Mouse (Mus musculus) hindbrain, embryonic 14.5 days (tissue): ENCODE results near the gene Gpc6. TPM values are rescaled to one million over a fixed set of nuclear protein-coding genes. Genes with fewer than 3 reads are reported as not detected.

ENCODE experiments used
- ATAC-seq: fragments of 200-750 bp; cut with Nextera tagmentation; 2 replicates; pipeline ENCODE4 v1.8.0; 2017; ENCODE audit warnings: moderate number of reproducible peaks, mild to moderate bottlenecking, moderate TSS enrichment, moderate library complexity; ENCODE audit not compliant: low FRiP score
- DNase-seq: peaks from one replicate; pipeline ENCODE4 v3.0.0-alpha.2; 2015; ENCODE audit warnings: low spot score
- H3K27ac ChIP-seq: fragments of 300-500 bp; sonication (generic); 2 replicates; pipeline ENCODE4 v1.5.1; 2014; ENCODE audit warnings: mild to moderate bottlenecking, moderate library complexity
- H3K27me3 ChIP-seq: fragments of 300-500 bp; sonication (generic); 2 replicates; pipeline ENCODE4 v1.6.1; 2014; ENCODE audit warnings: mild to moderate bottlenecking, low read length, mixed read lengths; ENCODE audit not compliant: control insufficient read depth, insufficient read depth
- H3K36me3 ChIP-seq: fragments of 300-500 bp; sonication (generic); replicated peaks from 2 replicates; pipeline ENCODE4 v1.6.1; 2014; ENCODE audit not compliant: control insufficient read depth, insufficient read depth
- H3K4me1 ChIP-seq: fragments of 300-500 bp; sonication (generic); replicated peaks from 2 replicates; pipeline ENCODE4 v1.6.1; 2014; ENCODE audit warnings: antibody characterized with exemption, low read length, mixed read lengths; ENCODE audit not compliant: control insufficient read depth, insufficient read depth
- H3K4me2 ChIP-seq: fragments of 300-500 bp; sonication (generic); replicated peaks from 2 replicates; pipeline ENCODE4 v1.6.1; 2014; ENCODE audit warnings: mild to moderate bottlenecking, moderate library complexity
- H3K4me3 ChIP-seq: fragments of 300-500 bp; sonication (generic); replicated peaks from 2 replicates; pipeline ENCODE4 v1.5.1; 2014; ENCODE audit warnings: mild to moderate bottlenecking, low read length
- H3K9ac ChIP-seq: fragments of 300-500 bp; sonication (generic); 2 replicates; pipeline ENCODE4 v1.6.1; 2014
- H3K9me3 ChIP-seq: fragments of 300-500 bp; sonication (generic); 2 replicates; pipeline ENCODE4 v1.6.1; 2016; ENCODE audit warnings: low read length; ENCODE audit not compliant: control insufficient read depth
- WGBS: fragments of 180-500 bp; shearing (Covaris S2); extraction: QIAGEN DNeasy Blood & Tissue Kit; methylation state at CpG from one replicate; pipeline ENCODE4 v1.1.7; 2014; 5-methylcytosine and 5-hydroxymethylcytosine counted together
- polyA plus RNA-seq: library from polyadenylated mRNA; unstranded; fragments of >200 nt; fragmentation: Nextera tagmentation; extraction: Ambion mirVana; gene quantifications from 2 replicates; pipeline ENCODE4 v1.2.1, GENCODE M21; 2014

The Gpc6 gene
- polyA plus RNA-seq, 1 experiment from 2014 or later = 18.6 TPM

DNA sequence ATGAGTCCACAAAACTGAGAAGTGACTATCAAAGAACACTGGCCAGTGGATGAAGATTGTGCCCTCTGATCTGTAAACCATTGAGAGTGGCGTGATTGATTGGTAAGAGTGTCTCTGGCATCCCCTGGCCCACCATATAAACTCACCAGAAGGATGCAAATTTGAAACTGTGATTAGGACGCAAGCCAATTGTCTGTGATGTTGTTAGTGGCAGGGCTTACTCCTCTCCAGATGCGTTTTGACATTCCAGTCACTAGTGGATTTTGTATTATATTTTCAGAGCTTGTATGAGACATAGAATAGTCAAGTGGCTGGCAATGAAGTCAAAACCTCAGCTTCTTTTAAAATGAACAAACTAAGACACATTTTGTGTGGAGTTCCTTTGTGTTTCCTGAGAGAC is 604.3 kb downstream of the Gpc6 start:
- no peaks in the 10 kb centered on the region for H3K36me3 ChIP-seq
- DNase-seq (no peak), ATAC-seq (no peak)
- no peaks in the 10 kb centered on the region for H3K4me1 ChIP-seq
- H3K4me3 ChIP-seq = no peak overlapping the region
- H3K9ac ChIP-seq = no peak overlapping the region
- no peak overlapping the region for H3K4me2 ChIP-seq
- no peaks in the 10 kb centered on the region for H3K27me3 ChIP-seq
- no peaks in the 10 kb centered on the region for H3K9me3 ChIP-seq
- H3K27ac ChIP-seq = no peak overlapping the region
- WGBS = 62% methylated on average over 3 of the region's 3 CpGs

DNA sequence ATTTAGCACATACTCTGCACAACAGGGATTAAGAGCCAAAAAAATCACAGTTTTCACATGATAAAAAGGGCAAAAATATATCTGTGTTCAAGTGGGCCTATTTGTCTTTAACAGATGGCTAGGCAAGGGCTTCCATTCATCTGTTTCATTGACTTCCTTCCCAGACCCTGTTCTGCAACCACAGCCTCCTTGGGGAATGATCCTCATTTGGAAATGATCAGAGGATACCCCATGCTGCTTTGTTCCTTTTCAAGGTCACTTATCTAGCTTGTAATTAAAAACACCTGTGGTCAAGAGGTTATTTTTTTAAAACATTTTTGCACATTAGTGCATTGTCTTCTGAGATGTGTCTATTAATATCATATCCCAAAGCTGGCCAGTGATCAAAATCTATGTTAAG is 627.7 kb downstream of the Gpc6 start:
- no peaks in the 10 kb centered on the region for H3K9me3 ChIP-seq
- H3K27me3 ChIP-seq = no peaks in the 10 kb centered on the region
- ATAC-seq = no peak
- H3K4me3 ChIP-seq = no peak overlapping the region
- DNase-seq = no peak
- H3K36me3 ChIP-seq = no peaks in the 10 kb centered on the region
- no peak overlapping the region for H3K9ac ChIP-seq
- H3K4me2 ChIP-seq = no peak overlapping the region
- H3K27ac ChIP-seq = no peak overlapping the region
- no peaks in the 10 kb centered on the region for H3K4me1 ChIP-seq

DNA sequence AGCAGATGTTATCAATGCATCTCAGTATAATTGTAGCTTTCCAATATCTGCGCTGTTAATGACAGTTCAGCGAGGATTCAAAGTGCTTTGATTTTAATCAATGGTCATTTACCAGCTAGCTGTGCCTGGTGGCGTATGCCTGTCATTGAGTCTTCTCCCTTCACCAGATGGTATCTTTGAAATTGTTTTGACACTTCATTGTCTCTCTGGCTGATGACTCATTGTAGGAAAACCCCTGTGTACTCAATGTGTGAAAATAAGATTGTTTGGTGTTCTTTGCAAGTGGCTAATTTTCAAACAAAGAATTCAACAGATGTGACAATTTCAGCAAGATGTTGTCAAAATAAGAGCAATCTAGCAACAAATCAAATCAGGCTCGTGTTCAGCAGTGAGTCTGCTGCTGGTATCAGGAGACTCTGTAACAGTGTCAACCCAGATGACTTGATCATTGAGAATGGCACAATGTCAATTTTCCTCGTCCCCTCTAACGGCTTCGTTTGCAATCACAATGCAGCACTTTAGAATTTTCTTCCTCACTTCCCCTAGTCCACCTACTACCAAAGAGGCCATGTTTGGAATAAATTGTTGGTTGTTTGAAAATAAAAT is 631.7 kb downstream of the Gpc6 start:
- H3K4me2 ChIP-seq = no peak overlapping the region
- no peaks in the 10 kb centered on the region for H3K9me3 ChIP-seq
- H3K4me3 ChIP-seq = no peak overlapping the region
- no peak for ATAC-seq
- no peak for DNase-seq
- no peak overlapping the region for H3K27ac ChIP-seq
- no peak overlapping the region for H3K9ac ChIP-seq
- no peaks in the 10 kb centered on the region for H3K36me3 ChIP-seq
- no peaks in the 10 kb centered on the region for H3K4me1 ChIP-seq
- H3K27me3 ChIP-seq = no peaks in the 10 kb centered on the region
- 57% methylated on average over 7 of the region's 7 CpGs for WGBS

DNA sequence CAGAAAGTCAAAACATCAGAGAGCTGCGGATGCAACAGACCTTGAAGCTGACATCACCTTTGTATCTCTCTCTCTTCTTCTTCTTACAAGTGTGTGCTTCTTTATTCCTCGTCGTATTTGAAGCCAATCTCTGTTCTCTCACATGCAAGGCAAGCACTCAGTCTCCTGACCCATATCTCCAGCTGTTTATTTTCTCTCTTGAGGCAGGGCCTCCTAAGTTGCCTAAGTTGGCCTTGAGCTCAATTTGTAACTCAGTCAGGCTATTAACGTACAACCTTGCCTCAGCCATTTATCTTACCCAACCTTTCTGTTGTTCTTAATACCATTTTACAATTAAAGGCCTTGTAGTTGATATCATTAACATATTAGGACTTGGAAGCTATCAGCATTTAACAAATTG is 637.0 kb downstream of the Gpc6 start:
- Histone ChIP-seq H3K36me3 (no peaks in the 10 kb centered on the region), H3K9me3 (no peaks in the 10 kb centered on the region), H3K4me3 (no peak overlapping the region), H3K4me1 (no peaks in the 10 kb centered on the region), H3K4me2 (no peak overlapping the region), H3K27me3 (no peaks in the 10 kb centered on the region), H3K27ac (no peak overlapping the region), H3K9ac (no peak overlapping the region)
- no peak for ATAC-seq
- no peak for DNase-seq
- WGBS = 85% methylated on average over 4 of the region's 4 CpGs

DNA sequence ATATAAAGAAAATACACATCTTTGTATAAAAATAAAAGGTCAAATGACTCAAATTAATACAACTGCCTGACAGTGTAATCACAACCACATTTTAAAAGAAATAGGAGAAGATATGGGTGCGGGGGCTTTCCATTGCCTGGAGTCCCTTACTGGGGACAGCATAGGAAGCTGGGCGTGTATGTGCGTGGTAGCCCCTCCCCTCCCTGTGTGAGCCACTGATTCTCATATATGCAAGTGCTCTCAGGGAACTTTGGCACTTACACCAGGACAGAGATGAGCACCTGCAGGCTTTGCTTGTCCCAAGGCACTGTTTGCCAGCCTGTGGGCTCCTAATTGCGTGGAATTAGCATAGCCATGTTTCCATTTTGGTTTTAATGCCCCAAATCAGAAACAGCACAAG is 644.2 kb downstream of the Gpc6 start:
- Histone ChIP-seq H3K9ac (no peak overlapping the region), H3K9me3 (no peaks in the 10 kb centered on the region), H3K4me3 (no peak overlapping the region), H3K36me3 (no peaks in the 10 kb centered on the region), H3K27ac (no peak overlapping the region), H3K27me3 (no peaks in the 10 kb centered on the region), H3K4me2 (no peak overlapping the region), H3K4me1 (no peaks in the 10 kb centered on the region)
- ATAC-seq = no peak
- DNase-seq = no peak
- WGBS = 82% methylated on average over 4 of the region's 4 CpGs

DNA sequence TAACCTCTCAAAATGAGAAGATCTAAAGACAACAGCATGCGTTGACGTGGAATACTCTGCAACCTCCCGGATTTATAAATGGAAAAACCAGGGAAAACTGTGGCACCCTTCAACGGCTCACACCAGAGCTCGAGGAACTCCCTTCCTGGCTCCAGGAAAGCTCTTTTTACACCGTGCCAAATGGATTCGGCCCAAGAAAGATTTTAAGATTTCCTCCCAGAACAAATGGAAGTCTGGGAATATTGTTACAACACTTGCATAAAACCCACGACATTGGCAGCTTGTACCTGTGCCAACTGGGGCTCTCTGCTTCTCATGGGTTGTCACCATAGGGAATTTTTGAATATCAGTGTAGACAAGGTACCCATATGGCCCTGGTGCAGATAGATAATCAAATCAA is 647.1 kb downstream of the Gpc6 start:
- 75% methylated on average over 8 of the region's 8 CpGs for WGBS
- Histone ChIP-seq H3K4me2 (no peak overlapping the region), H3K4me3 (no peak overlapping the region), H3K9me3 (no peaks in the 10 kb centered on the region), H3K27me3 (no peaks in the 10 kb centered on the region), H3K9ac (no peak overlapping the region), H3K4me1 (no peaks in the 10 kb centered on the region), H3K27ac (no peak overlapping the region), H3K36me3 (no peaks in the 10 kb centered on the region)
- DNase-seq (no peak), ATAC-seq (no peak)

DNA sequence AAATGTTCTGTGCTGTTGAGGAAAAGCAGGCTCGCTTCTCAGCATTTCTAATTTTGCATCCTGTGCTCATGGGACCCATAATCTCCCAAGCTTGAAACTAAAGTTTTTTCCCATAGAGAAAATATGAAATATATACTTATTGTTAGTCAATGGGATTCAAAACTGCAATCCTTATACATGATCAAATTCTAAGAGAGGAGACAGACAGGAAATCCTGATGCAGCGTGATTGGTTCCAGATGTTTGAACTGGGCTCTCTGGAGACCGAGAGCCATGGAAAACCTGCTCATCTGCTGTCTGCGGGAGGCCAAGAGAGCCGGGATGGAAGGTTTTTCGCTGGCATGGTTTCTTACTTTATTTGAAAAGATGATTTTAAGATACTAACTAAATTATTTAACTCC is 649.1 kb downstream of the Gpc6 start:
- Histone ChIP-seq H3K9ac (no peak overlapping the region), H3K4me1 (no peaks in the 10 kb centered on the region), H3K9me3 (no peaks in the 10 kb centered on the region), H3K27me3 (no peaks in the 10 kb centered on the region), H3K4me3 (no peak overlapping the region), H3K36me3 (no peaks in the 10 kb centered on the region), H3K4me2 (no peak overlapping the region), H3K27ac (0 out of 2 replicates have a peak overlapping the region, but pooled peaks have one; percentile 9)
- 73% methylated on average over 6 of the region's 6 CpGs for WGBS
- ATAC-seq (no peak), DNase-seq (no peak)

DNA sequence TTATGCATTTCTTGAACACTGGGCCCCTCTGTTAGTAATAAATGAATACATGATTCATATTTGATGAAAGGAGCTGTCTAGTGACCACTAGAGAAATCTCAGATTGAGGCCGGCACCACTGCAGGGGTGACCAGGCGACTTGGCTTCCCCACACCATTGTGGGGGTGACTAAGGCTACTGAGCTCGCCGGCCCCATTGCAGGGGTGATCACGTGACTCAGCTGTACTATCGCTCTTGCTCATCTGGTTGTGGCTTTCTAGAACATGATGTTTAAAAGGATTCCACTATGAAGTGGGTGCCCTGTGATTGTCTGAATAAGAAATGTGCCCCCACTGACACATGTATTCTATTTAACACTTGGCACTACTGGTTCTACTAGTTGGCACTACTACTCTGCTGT is 656.6 kb downstream of the Gpc6 start:
- H3K4me3 ChIP-seq = no peak overlapping the region
- WGBS = 93% methylated on average over 6 of the region's 6 CpGs

DNA sequence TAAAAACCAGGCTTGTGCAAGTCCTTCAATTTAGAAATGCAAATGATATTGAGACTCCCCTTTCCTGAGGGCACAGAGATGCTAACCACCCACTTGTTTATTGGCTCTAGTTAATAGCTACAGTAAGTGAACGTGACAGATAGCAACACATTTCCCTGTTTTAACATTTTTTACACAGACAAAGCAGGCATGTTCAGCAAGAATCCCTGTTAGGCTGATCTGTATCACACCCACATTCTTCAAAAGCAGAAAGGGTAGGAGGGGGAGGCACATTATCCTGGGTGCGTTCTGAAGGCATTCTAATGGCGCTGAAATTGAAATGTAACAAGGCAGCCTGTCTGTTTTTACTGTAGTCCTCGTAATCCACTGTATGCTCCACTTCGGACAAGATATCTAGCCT is 674.6 kb downstream of the Gpc6 start:
- ATAC-seq = no peak
- no peak overlapping the region for H3K27ac ChIP-seq

More for the DNA sequence above, 656.6 kb downstream of the Gpc6 start:
- ATAC-seq (no peak), DNase-seq (no peak)
- no peaks in the 10 kb centered on the region for H3K4me1 ChIP-seq
- H3K27ac ChIP-seq = no peak overlapping the region
- H3K36me3 ChIP-seq = no peaks in the 10 kb centered on the region
- H3K9me3 ChIP-seq = no peaks in the 10 kb centered on the region
- no peak overlapping the region for H3K9ac ChIP-seq
- no peaks in the 10 kb centered on the region for H3K27me3 ChIP-seq
- H3K4me2 ChIP-seq = no peak overlapping the region

DNA sequence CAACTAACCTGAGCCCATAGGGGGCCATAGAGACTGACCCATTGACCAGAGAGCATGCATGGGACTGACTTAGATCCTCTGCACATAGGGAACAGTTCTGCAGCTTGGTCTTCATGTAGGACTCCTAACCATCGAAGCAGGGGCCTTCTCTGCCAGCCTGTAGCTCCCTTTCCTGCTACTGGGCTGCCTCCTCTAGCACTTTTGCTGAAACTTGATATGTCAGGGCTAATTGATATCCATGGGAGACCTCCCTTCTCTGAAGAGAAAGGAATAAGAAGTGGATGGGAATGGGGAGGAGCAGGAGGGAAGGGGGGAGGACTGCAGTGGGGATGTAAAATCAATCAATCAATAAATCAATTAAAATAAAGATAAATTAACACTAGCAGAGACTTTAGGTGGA is 678.7 kb downstream of the Gpc6 start:
- DNase-seq (no peak), ATAC-seq (no peak)
- Histone ChIP-seq H3K27ac (no peak overlapping the region), H3K36me3 (no peaks in the 10 kb centered on the region), H3K27me3 (no peaks in the 10 kb centered on the region), H3K4me1 (peaks cover 4% of the 10 kb centered on the region; the same call in 1 of the 2 replicates), H3K4me3 (no peak overlapping the region), H3K9ac (no peak overlapping the region), H3K4me2 (no peak overlapping the region), H3K9me3 (no peaks in the 10 kb centered on the region)
- 79% methylated on average over 1 of the region's 1 CpGs for WGBS

More for the DNA sequence above, 674.6 kb downstream of the Gpc6 start:
- no peaks in the 10 kb centered on the region for H3K27me3 ChIP-seq
- no peak overlapping the region for H3K4me3 ChIP-seq
- WGBS = 73% methylated on average over 5 of the region's 5 CpGs
- no peaks in the 10 kb centered on the region for H3K9me3 ChIP-seq
- no peaks in the 10 kb centered on the region for H3K36me3 ChIP-seq
- no peak for DNase-seq
- H3K4me1 ChIP-seq = peaks cover 4% of the 10 kb centered on the region; the same call in 1 of the 2 replicates
- H3K4me2 ChIP-seq = no peak overlapping the region
- no peak overlapping the region for H3K9ac ChIP-seq
